Mouse (Mus musculus): ENCODE data around the gene Proca1.

The Proca1 gene

GRCm38 (mm10) chr11:78211513-78211912 lies 18.3 kb downstream of the Proca1 start:
- CTCF ChIA-PET = interaction anchor here (0.6 to 1.2 kb wide), 2 partner anchors 22 to 34 kb away, joined by 3 read pairs; partner anchors contain the start of genes Sdf2 and Supt6

GRCm38 (mm10) chr11:78213086-78213817 lies 20.1 kb downstream of the Proca1 start:
- CTCF ChIA-PET = interaction anchor here (1.0 kb wide), 1 partner anchor 12 kb away, joined by 3 read pairs; no protein-coding TSS in a partner anchor

- CTCF ChIA-PET = no interaction called here
These were observed 22.6 kb downstream of the Proca1 start for GRCm38 (mm10) chr11:78215709-78216317.

- CTCF ChIA-PET = interaction anchor here (0.6 kb wide), 1 partner anchor 11 kb away, joined by 3 read pairs; no protein-coding TSS in a partner anchor
These were observed 30.4 kb downstream of the Proca1 start for GRCm38 (mm10) chr11:78223586-78223985.

- CTCF ChIA-PET = no interaction called here
These were observed 38.3 kb downstream of the Proca1 start for GRCm38 (mm10) chr11:78231518-78231917.

GRCm38 (mm10) chr11:78240193-78240857 lies 47.1 kb downstream of the Proca1 start:
- CTCF ChIA-PET = interaction anchor here (0.9 kb wide), 1 partner anchor 213 kb away, joined by 3 read pairs; no protein-coding TSS in a partner anchor

GRCm38 (mm10) chr11:78245261-78245626 lies 52.1 kb downstream of the Proca1 start:
- CTCF ChIA-PET = interaction anchor here (0.5 to 0.6 kb wide), 2 partner anchors 34 to 852 kb away, joined by 3 read pairs; no protein-coding TSS in a partner anchor

GRCm38 (mm10) chr11:78245627-78246317 lies 52.6 kb downstream of the Proca1 start, which contains the start of the genes Sdf2 and Supt6:
Gene Sdf2 (plus strand): TSS chr11:78245746.
Gene Supt6 (minus strand): TSS chr11:78245987.
- CTCF ChIA-PET = interaction anchor here (0.5 to 0.6 kb wide), 3 partner anchors 34 to 853 kb away, joined by 3 to 13 read pairs (median 3); no protein-coding TSS in a partner anchor

- CTCF ChIA-PET = interaction anchor here (0.6 kb wide), 1 partner anchor 59 kb away, joined by 13 read pairs; no protein-coding TSS in a partner anchor
These were observed 53.3 kb downstream of the Proca1 start for GRCm38 (mm10) chr11:78246318-78247011.

GRCm38 (mm10) chr11:78247012-78247348 lies 53.8 kb downstream of the Proca1 start:
- CTCF ChIA-PET = no interaction called here

GRCm38 (mm10) chr11:78247727-78248140 lies 54.5 kb downstream of the Proca1 start:
- CTCF ChIA-PET = no interaction called here
